Mouse (Mus musculus) lung, adult 2 months (tissue): ENCODE data around the gene Prr23a1. TPM values are rescaled to one million over a fixed set of nuclear protein-coding genes. Genes with fewer than 3 reads are reported as not detected.

ENCODE experiments used
- DNase-seq: peaks from one replicate; pipeline ENCODE4 v3.0.0; 2022
- H3K4me1 ChIP-seq: fragments of 200-500 bp; 2 replicates; pipeline ENCODE4 v1.6.1; 2011; ENCODE audit warnings: low read length; ENCODE audit not compliant: control insufficient read depth, insufficient read depth
- H3K4me3 ChIP-seq: fragments of 200-500 bp; replicated peaks from 2 replicates; pipeline ENCODE3; 2011; ENCODE audit warnings: low read depth, mild to moderate bottlenecking, control low read depth, low read length; ENCODE audit errors: extremely low read depth
- CTCF ChIP-seq: fragments of 200-500 bp; IDR thresholded peaks from 2 replicates; pipeline ENCODE4 v1.5.1; 2011; ENCODE audit warnings: mild to moderate bottlenecking, low read length, control low read depth; ENCODE audit not compliant: insufficient read depth
- POLR2A ChIP-seq: fragments of 200-500 bp; IDR thresholded peaks from 2 replicates; pipeline ENCODE4 v1.6.1; 2011; ENCODE audit warnings: low read depth, mild to moderate bottlenecking, control low read depth, low read length, borderline replicate concordance; ENCODE audit errors: extremely low read depth
- WGBS: fragments of 180-500 bp; shearing (Covaris S2); methylation state at CpG from one replicate; pipeline ENCODE4 v1.1.7; 2018; 5-methylcytosine and 5-hydroxymethylcytosine counted together
- polyA plus RNA-seq: library from polyadenylated mRNA; depleted of rRNA; stranded (reverse); fragments of >200 nt; gene quantifications from 2 replicates; pipeline ENCODE4 v1.2.3, GENCODE M21; 2012; rRNA removed

The Prr23a1 gene
- polyA plus RNA-seq, 1 experiment = not detected

- WGBS = 79% methylated on average over 4 of the region's 4 CpGs
- no peak for DNase-seq
- Histone ChIP-seq H3K4me3 (no peak overlapping the region), H3K4me1 (no peaks in the 10 kb centered on the region)
- TF ChIP-seq CTCF (no peak), POLR2A (no peak)
Measured at GRCm38 (mm10) chr9:98820461-98820860, 21.8 kb upstream of the Prr23a1 start.

- H3K4me3 ChIP-seq = no peak overlapping the region
- H3K4me1 ChIP-seq = no peaks in the 10 kb centered on the region
- DNase-seq = no peak
- no peak for TF ChIP-seq CTCF
- no peak for TF ChIP-seq POLR2A
Measured at GRCm38 (mm10) chr9:98821067-98821466, 21.2 kb upstream of the Prr23a1 start.

- Histone ChIP-seq H3K4me1 (no peaks in the 10 kb centered on the region), H3K4me3 (no peak overlapping the region)
- WGBS = 87% methylated on average over 7 of the region's 7 CpGs
- TF ChIP-seq CTCF (no peak), POLR2A (no peak)
- no peak for DNase-seq
Measured at GRCm38 (mm10) chr9:98823805-98824204, 18.5 kb upstream of the Prr23a1 start.

- WGBS = 47% methylated on average over 5 of the region's 5 CpGs
- DNase-seq = no peak
- H3K4me1 ChIP-seq = no peaks in the 10 kb centered on the region
- TF ChIP-seq CTCF (no peak), POLR2A (no peak)
- no peak overlapping the region for H3K4me3 ChIP-seq
Measured at GRCm38 (mm10) chr9:98829508-98829907, 12.8 kb upstream of the Prr23a1 start.

DNA sequence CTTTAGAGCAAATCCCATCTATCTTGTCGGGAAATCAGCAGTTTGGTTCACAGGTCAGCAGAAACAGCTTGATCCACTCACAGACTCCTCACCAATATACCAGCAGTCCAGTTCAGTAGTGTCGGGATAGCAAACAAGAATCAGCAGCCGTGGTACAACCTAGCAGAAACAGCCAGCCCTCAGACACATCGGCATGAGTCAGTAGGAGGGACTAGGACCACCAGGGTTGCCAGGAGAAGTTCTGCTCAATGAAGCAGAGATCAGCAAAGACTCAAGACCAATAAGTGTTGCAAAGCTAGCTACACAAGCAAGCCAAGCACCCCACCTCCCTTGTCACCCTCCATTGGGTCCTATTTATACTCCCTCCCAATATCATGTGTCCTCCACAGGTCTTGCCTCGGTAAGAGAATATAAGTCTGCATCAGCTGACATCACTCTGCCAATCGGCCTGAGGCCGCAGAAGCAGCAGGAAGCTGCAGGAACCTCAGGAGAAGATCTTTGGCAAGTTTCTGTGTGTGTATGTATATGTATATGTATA, 4.7 kb upstream of the Prr23a1 start:
- Histone ChIP-seq H3K4me1 (no peaks in the 10 kb centered on the region), H3K4me3 (no peak overlapping the region)
- no peak for DNase-seq
- 58% methylated on average over 7 of the region's 7 CpGs for WGBS
- TF ChIP-seq POLR2A = no peak
- no peak for TF ChIP-seq CTCF

- WGBS = 60% methylated on average over 18 of the region's 18 CpGs
- H3K4me1 ChIP-seq = no peaks in the 10 kb centered on the region
- DNase-seq = no peak
- TF ChIP-seq POLR2A = no peak
- no peak for TF ChIP-seq CTCF
- no peak within 1 kb of the TSS for H3K4me3 ChIP-seq
Measured at GRCm38 (mm10) chr9:98856210-98856609, 13.9 kb downstream of the Prr23a1 start, which contains the start of gene Prr23a2. Gene Prr23a2, plus strand, starts transcription at chr9:98856494.

DNA sequence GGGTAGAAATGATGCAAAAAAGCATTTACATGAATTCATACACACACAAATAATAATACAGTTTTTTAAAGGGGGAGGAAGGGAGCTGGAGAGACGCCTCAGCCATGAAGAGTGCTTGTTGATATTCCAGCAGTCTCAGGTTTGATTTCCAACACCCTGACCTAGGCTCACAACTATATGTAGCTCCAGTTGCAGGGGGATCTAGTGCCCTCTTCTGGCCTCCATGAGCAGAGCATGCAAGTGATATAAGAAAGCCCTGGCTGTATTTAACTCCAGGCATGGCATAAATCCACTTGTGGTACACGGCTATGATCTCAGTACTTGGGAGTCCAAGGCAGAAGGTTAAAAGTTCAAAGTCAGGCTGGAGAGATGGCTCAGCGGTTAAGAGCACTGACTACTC, 21.2 kb downstream of the Prr23a1 start:
- DNase-seq = no peak
- no peak overlapping the region for H3K4me3 ChIP-seq
- no peaks in the 10 kb centered on the region for H3K4me1 ChIP-seq
- no peak for TF ChIP-seq POLR2A
- TF ChIP-seq CTCF = 0 out of 2 replicates have a peak, but pooled peaks have one; percentile 12
- 61% methylated on average over 3 of the region's 3 CpGs for WGBS

GRCm38 (mm10) chr9:98864571-98864970, 22.3 kb downstream of the Prr23a1 start, which contains the start of gene Prr23a3:
Gene Prr23a3, plus strand, starts transcription at chr9:98864767.
- WGBS = 46% methylated on average over 22 of the region's 22 CpGs
- DNase-seq = no peak
- no peaks in the 10 kb centered on the region for H3K4me1 ChIP-seq
- no peak within 1 kb of the TSS for H3K4me3 ChIP-seq
- no peak for TF ChIP-seq CTCF
- TF ChIP-seq POLR2A = no peak

Other genes starting within 250 kb of the Prr23a1 start
- gene Mrps22, start 240.8 kb upstream of the Prr23a1 start, polyA plus RNA-seq = 6.0 and 7.1 TPM in 2 replicates
- 0.14 TPM in 1 of 2 replicates, not detected in the other for gene Prr23a2, start 14.0 kb downstream of the Prr23a1 start, polyA plus RNA-seq
- gene Prr23a3, start 22.3 kb downstream of the Prr23a1 start, polyA plus RNA-seq = not detected in 2 replicates
- gene 7420426K07Rik, start 60.6 kb downstream of the Prr23a1 start, polyA plus RNA-seq = not detected in 2 replicates
- not detected in 2 replicates for gene Foxl2, start 112.8 kb downstream of the Prr23a1 start, polyA plus RNA-seq
- 5.2 and 6.6 TPM in 2 replicates for gene Faim, start 143.9 kb downstream of the Prr23a1 start, polyA plus RNA-seq
- gene Gm1123, start 193.2 kb downstream of the Prr23a1 start, polyA plus RNA-seq = 0.38 TPM in 1 of 2 replicates, not detected in the other